Mouse (Mus musculus): ENCODE results near the gene Gramd1a.

Gramd1a gene

DNA sequence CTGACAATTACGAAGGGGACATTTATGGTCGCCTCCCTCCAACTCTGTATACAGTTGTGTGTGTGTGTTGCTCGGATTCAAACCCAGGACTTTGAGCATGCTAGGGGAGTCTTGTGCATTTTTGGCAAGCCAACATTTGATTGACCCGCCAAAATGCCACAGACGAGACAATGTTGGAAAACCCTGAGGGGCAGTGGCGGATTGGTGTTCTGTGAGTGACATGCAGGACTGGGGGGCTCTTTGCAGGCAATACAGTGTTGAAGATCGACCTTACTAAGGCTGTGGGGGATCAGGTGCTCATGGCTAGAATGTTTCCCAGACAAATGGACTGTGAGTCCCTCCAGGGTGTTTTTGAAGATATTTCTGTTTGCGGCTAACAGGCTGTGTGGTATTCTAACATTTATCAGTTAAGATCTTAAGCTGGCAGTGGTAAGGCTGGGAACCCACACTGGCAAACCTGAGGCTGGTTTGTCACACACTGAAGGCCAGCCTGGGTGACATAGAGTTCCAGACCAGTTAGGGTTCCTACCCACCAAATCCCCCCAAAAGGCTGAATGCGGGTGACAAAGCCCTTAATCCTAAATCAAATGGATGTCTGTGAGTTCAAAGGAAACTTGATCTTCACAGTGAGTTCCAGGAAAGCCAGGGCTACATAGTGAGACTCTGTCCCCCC, 58.7 kb downstream of the Gramd1a start:
- no peak for DNase-seq (ENCODE audit: low spot score)

DNA sequence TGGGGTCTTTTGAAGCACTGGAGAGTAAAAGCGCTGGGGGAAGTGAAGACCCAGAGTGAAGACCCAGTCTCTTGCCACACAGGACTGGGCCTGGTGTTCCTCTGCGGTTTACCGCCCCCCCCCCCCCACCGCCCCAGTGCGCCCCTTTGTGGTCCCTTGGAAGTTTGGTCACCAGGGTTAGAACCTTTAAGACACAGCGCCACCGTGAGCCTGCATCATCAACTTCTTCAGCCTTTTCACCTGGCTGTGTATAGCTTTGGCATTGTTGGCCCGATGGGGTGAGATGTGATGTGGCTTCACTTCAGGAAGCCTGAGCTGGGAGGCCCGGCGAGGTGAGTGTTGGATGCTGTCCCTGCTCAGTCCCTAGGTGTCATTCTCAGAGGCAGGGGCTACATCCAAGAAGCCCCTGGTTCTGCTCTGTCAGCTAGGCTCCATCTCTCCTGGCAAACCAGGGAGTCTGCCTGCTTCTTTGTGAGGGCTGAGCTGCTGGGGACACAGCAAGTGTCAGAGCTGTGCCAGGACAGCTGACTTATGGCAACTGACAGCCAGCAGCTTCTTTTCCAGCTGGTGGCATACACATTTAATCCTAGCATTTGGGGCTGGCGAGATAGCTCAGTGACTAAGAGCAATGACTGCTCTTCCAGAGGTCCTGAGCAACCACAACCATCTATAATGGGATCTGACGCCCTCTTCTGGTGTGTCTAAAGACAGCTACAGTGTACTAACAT, 60.8 kb downstream of the Gramd1a start:
- no peak for DNase-seq (ENCODE audit: low spot score)

DNA sequence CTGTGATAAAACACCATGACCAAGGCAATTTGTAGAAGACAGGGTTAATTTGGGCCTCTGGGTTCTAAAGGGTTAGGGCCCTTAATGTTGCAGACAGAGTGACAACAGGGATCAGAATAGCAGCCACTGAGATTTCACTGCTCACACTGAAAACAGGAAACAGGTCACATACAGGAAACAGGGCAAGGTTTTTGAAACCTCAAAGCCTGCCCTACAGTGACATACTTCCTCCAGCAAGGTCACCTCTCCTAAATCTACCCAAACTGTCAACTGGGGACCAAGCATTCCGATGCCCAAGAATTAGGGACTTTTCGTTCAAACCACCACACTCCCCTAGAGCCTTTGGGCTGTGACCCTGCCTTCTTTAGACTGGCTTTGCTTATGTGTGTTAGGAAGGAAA, 66.0 kb downstream of the Gramd1a start:
- no peak for DNase-seq (ENCODE audit: low spot score)

DNA sequence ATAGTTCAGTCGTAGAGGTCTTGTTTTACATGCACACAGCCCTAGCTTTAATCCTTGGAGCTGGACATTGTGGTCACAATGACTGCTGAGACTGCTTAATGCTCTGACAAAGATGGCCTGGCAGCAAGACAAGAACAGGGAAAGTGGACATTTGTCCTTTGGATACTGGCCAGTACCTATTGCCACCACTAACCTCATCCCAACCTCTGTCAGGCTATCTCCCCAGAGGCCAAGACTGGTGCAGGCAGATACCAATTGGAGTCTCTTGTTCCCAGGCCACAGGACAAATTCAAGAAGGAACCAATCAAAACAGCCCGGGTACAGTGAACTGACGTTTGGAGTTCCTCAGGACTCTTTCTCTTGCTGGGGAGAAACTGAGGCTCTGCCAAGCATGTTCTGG, 67.5 kb downstream of the Gramd1a start:
- no peak for DNase-seq (ENCODE audit: low spot score)

DNA sequence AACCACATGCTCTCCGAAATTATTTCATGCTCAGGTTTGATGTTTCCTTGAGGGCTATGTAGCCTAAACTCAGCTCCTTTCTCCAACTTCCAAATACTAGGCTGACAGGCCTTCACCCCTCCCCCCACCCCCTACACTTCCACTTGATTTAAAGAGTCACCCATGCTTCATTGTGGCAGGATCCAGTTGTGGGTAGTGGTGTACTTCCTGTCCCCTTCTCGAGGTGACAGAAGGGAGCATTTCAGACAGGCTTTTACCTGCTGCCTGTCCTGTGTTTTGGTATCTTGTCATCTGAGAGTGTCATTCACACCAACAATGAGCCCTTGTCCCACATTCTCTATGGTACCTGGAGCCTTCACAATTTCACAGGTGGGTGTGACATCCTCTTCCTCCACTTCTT, 68.4 kb downstream of the Gramd1a start:
- no peak for DNase-seq (ENCODE audit: low spot score)

DNA sequence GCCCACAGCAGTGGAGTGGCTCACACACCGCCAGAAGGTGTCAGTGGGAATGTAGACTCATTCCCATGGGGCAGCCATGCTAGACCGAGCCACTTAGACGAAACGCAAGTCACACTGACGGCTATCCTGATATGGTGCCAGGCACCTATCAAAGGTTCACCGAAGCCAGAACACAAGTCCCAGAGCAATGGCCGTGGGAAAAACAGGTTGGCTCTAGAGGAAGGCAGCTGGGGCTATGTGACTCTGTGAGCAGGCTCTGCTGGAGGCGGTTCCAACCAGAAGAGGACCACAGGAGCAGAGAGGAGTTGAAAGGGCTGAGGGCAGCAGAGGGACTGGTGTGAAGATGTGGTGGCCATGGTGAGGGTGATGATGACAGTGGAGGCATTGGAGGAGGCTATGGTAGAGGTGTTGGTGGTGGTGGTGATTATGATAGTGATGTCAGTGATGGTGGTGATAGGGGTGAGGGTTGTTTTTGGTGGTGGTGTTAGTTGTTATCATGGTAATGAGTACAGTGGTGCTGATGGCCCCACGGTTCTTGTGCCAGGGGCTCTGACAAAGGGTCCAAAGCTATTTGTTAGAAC, 69.4 kb downstream of the Gramd1a start:
- DNase-seq (ENCODE audit: low spot score) = no peak

DNA sequence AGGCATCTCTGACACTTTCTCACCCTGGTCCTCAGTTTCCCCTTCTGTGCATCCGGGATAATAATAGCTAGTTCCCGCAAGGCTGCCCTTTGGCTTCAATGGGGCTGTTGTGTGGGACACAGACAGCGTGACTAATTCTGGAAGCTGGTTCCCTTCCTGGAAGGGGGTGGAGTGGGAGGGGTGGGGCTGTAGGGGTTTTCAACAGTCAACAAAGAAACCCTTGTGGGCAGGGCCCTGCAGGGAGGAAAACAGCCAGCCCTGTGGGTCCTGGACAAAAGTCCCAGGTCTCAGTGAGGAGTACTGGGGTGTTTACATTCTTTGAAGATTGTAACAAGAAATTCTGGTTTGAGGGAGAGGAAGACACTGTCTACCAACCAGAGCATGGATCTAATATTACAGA, 70.5 kb downstream of the Gramd1a start:
- no peak for DNase-seq (ENCODE audit: low spot score)

DNA sequence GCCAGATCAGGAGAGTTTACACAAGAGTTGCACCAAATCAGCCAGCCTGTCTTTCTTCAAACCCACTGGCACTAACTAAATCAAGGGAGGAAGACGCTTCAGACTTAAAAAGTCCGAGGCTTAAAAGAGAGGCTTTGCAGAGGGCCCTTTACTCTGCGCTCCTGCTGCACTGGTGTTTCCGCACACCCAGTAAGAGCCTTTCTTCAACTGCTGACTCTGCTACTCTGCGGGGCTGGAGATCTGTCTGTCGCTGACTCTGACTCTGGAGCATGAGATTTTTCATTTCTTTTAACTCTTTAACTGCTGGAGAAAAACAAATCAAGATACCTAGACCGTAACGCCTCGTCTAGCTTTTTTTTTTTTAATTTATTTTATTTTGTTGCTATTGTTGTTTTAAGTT, 71.6 kb downstream of the Gramd1a start:
- no peak for DNase-seq (ENCODE audit: low spot score)

DNA sequence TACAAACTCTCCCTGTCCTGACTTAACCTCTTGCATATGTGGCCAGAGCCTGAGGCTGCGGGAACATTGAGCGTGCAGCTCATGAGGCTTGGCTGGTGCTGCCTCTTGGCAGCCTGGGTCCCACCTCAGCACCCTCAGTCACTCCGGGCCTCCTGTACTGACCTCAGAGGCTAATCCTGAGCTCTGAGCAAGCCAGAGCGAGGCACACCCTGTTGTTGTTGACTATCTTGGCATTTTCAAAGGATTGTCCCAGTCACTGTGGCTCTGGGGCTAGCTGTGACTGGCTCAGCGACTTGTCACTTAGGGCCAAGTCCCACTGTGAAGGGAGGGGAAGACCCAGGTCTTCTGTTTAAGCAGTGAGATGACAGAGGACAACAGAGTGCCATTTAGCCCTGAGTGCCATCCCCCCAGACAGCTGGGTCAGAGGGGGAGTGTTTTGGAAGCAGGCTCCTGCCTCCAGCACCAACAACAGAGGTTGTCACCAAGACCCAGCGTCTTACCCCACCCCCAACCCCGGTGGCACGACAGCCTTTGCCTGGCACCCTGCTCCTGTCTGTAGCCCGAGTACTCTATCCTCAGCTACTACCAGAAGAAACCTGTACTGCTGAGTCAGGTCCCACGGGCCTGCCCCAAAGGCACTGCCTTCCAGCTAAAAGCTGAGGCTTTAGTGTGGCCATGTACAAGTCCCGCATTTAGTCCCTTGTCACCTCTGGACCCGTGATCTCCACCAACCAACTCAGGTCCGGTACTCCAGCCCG, 72.7 kb downstream of the Gramd1a start:
- no peak for DNase-seq (ENCODE audit: low spot score)

DNA sequence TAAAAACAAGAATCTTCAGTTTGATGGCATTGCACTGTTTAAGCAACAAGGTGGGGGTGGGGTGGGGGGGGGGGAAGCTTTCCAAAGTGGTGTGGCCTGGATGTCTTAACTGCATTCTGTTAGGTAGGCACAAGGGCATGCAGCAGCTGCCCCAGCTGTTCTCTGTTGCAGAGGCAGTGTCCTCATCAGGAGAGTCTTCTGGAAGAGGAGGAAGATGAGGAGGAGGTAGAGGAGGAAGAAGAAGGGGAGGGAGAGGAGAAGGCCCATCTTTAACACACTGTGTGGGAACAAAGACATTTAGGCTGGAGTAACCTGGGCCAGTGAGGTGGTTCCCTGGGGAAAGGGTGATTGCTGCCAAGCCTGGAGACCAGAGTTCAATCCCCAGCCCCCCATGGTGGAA, 73.6 kb downstream of the Gramd1a start:
- no peak for DNase-seq (ENCODE audit: low spot score)

DNA sequence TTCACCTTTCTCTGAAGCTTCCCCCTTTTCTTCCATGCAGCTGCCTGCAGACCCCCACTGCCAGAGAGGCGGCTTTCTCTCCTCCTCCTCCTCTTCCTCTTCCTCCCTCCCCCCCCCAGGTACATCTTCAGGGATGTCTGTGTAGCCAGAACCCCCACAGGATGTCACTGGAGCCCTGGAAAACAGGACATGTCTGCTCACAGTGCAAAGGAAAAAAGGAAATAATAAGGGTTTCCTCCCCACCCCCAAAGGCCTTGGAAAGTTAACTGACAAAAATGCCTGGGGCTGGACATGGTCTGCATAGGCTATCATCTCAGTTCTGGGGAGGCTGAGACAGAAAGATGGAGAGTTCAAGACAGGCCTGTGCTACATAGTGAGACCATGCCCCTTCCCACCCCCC, 74.6 kb downstream of the Gramd1a start:
- no peak for DNase-seq (ENCODE audit: low spot score)

DNA sequence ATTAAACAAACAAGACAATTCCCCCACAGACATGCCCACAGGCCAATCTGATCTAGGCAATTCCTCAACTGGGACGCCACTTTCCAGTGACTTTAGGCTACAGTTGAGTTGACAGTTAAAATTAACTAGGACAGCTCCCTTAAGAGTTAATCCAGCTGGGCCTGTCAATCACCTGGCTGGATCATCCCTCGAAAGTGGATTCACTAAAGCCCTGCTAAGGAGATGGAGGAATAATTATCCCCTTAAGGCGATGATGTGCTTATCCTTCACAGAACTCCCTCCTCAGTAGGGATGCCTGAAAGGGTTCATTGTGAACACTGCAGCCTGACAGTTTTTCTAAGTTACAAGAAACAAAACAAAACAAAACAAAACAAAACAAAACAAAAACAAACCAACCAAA, 75.1 kb downstream of the Gramd1a start:
- DNase-seq (ENCODE audit: low spot score) = no peak

All from ovary, postnatal 36 days (tissue).